Mouse (Mus musculus) small intestine, adult 2 months (tissue): Measurements from ENCODE around the gene Sphk2.

Source experiments
- CTCF ChIP-seq: fragments of 200-500 bp; IDR thresholded peaks from 2 replicates; pipeline ENCODE4 v1.5.1; 2012; ENCODE audit warnings: low read depth, mild to moderate bottlenecking, control low read depth, inconsistent platforms, low read length, moderate library complexity, mixed read lengths; ENCODE audit not compliant: insufficient replicate concordance, insufficient read length; ENCODE audit errors: extremely low read depth
- POLR2A ChIP-seq: fragments of 200-500 bp; IDR thresholded peaks from 2 replicates; pipeline ENCODE4 v1.6.1; 2012; ENCODE audit warnings: low read depth, mild to moderate bottlenecking, control low read depth, inconsistent platforms, low read length, moderate library complexity

- TF ChIP-seq CTCF (no peak), POLR2A (no peak)
Measured at GRCm38 (mm10) chr7:45704046-45704559, 13.7 kb downstream of the Sphk2 start.
